Mouse (Mus musculus) urinary bladder, postnatal 25 days (tissue): ENCODE data around the gene 6430548M08Rik.

Experiments used
- DNase-seq: peaks from one replicate; pipeline ENCODE4 v3.0.0; 2022; ENCODE audit warnings: low spot score

6430548M08Rik gene

DNA sequence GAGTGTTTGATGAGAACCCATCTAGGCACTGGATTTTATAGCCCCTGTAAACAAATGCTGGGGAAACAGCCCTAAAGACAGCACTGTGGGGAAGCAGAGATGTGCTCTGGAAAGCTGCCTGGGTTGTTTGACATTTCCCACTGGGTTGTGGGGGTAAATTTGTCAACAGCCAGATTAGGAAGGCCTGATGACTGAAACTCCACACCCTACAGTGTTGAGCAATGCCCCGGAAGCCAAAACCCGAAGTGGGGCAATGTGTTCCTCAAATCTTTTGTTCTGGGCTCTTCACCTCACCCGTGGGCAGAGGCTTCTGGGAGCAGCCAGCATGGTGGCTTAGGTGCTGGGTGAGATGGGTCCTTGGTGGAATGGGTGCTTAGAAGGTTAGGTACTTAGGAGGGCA lies 4.8 kb upstream of the 6430548M08Rik start:
- no peak for DNase-seq

DNA sequence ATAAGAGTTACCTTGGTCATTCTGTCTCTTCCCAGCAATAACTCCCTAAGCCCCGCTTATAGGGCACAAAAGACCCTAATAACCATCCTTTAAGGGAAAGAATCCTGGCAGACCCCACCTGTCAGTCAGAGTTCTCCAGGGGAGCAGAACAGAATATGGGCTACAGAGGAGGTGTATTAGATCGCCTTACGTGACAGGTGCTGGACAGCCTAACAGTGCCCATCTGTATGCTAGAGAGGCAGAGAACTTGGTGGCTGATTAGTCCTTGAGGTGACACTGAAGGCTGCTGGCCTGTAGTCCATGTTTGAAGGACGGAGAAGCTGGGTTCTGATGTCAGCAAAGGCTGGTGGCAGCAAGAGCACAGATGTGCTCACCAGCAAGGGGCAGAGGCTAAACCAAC lies 3.0 kb upstream of the 6430548M08Rik start:
- DNase-seq: no peak

DNA sequence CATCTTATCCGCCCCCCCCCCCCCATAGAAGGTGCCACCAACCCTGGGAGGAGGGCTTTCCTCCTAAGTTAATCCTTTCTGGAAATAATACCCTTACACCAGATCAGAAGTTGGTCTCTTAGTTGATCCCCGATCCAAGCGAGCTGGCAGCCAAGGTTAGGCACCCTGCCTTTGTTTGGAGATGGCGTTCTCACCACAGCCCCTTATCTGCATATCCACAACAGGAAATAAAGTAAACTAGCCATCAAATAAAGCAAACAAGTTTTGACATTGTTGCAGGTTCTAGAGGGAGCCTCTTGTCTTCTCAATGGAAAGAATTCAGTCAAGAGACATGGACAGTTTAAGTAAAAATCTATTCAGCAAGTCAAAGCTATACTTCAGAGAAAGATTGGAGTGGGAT lies 2.6 kb upstream of the 6430548M08Rik start:
- DNase-seq: no peak

DNA sequence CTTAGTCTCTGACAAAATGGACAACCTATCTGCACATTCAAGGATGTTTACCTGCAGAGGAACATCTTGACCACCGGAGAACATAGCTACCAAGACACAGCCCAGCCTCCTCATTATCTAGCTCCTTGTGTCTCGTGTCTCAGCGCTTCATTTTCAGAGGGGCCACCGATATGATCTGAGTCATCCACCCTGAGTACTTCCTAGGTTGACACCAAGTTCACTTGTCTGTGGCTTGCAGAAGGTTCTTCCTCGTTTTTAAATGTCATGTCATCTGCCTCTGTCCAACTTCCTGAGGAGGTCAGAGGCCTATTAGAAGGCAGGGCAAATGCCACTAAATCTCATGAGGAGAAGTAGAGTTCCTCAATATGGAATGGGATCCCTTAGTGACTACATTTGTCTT lies 1.4 kb upstream of the 6430548M08Rik start:
- no peak for DNase-seq

DNA sequence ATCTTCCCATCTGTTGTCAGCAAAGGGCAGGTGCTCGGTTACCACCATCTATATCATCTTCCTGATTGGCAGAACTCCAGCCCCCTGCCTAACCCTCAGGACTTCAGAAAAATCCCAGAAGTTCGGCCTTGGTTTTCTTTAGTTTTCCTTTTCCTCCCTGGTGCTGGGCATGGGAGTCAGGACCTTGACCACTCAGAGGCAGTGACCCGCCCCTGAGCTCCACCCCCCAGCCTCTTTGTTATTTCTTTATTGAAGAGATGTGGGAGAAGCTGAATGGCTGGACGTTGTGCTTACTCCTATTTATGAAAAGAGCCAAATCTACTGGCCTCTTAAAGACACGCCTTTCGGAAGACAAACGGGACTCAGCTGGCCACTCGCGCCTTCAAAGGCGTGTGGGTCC lies 646 bp upstream of the 6430548M08Rik start:
- DNase-seq: no peak

DNA sequence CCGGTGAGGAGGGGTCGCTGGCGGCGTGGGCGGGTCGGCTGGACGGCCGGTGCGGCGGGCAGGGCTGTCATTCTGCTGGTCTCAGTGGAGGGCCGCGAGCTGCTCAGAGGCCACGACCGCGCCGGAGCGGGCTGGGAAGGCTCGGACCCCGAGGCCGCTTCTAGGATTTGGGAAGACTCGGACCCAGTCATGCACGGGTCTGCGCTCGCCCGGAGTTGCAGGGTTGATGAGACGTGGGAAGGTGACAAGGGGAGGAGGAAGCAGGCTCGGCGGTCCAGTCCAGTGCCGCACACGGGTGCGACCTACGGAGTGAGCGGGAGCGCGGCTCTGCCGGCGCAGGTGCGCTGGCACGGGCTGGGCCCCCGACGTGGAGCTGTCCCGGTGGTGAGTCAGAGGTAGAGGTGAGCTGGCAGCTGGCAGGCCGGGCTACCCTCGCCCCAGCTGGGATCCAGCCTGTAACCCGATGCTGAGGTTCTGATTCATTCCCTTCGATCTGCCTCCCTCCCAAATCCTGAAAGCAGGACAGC lies 426 bp downstream of the 6430548M08Rik start:
- DNase-seq: peak; percentile 29

DNA sequence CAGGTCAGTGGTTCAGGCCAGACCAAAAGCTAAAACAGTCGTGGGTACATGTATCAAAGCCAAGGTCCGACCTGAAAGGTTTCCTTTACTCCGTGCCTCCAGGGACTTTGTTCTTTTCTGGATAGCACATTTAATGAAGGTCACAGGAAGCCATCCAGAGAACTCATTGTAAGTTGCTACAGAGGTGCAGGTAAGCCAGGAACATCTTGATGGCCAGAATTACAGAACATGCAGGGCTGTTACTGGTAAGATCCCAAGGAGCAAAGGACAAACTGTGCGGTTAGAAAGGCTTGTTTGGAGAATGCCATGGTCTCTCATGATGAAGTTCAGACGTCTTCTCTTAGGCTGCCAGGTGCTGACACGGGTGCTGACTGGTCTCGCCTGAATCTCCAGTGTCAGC lies 2.6 kb downstream of the 6430548M08Rik start:
- DNase-seq: no peak

DNA sequence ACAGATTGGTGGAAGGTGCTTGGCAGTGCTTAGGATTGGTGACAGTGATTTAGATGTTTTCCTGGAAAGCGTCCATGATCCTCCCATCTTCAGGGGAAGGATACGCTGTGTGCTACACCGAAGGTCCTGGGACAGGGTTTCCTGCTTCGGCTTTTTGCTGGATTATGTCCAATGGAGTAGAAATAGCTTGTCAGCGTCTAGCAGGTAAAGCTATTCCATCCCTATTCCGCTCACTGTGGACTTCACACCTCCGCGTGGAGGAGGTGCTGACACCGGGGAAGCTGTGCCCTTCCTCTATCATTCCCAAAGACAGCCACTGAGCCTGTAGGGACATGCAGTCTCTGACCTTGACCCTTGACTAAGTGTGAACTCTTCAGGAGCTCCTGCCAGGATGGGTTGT lies 4.2 kb downstream of the 6430548M08Rik start:
- no peak for DNase-seq

DNA sequence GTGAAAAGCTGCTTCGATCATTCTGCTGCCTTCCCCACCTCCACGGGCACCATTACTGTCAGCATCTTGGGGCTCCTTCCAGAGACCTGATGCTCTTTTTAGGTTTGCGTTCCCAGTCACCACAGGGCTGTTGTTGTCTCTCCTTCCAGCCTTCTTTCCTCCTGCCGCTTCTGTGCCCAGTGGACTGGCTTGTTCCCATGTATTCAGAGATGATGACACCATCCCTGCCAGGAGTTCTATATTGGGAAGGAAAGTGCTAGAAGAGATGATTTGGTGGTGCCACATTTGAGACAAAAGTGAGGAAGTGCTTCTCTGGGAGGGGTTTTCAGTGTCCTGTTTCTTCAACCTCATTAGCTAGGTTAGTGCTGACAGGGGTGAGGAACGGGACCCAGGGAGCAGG lies 4.9 kb downstream of the 6430548M08Rik start:
- no peak for DNase-seq

DNA sequence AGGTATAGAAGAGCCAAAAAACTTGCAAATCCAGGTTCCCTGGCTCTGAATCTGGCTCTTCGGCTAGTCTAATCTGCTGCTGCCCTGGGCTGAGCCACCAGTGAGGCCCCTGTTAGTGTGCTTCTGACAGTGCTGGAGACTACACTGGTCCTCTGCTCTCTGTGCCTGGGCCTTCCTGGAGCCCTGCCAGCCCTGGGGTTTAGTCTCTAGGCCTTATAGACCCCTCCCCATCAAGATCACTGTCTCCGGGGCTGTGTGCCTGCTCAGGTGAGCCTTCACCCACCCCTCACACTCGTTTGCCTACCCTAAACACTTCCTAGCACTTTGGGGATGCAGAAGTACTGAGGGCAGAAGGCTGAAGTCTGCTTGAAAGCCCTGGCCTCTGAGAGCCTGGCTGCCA lies 5.5 kb downstream of the 6430548M08Rik start:
- DNase-seq: no peak

DNA sequence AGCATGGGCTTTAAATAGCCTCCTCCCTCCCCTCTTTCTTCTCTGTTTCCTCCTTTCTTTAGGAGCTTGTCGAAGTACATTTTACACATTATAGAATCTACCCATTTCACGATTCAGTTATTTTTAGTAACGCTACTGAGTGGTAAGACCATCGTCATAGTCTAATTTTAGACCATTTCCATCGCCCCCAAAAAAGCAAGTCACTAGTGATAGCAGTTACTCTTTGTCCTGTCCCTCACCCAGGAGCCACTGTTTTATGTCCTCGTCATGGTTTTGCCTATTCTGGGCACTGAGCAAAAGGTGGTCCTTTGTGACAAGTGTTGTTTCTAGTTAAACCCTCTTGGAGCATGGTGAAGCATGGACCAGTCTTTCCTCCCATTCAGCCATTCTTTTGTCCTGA lies 6.0 kb downstream of the 6430548M08Rik start:
- no peak for DNase-seq

DNA sequence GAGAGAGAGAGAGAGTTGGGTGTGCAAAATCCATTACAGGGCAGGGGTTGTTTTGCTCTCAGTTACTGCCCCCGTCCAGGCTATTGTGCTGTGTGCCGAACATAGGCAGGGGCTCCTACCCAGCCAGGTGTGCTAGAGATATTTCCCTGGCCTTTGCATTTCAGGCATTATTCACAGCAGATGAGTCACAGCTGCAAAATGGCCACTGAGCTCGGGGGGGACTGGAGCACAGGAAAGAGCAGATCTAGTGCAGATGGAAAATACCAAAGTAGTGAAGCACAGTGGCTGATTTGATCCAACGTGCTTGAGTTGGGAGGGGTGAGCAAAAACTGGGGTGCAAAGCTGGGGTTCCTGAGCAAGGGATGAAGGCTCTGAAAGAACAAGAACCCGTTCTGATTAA lies 7.0 kb downstream of the 6430548M08Rik start:
- no peak for DNase-seq

DNA sequence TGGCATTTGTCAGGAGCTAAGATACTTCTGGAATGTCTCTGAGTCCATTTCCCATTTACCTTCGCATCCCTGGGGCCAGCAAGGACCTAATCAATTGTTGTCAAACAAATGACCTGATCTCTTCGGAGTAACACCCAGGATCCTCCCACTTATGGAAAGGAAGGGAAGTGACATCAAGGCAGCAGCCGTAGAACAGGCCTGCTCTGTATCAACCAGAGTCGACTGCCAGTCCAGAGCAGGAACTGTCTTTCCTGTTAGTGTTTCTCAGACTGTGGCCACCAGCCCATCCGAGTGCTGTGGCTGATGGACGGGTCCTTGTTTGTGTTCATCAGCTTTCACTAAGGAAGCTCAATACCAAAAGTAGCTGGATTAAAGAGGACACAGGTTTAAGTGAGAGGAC lies 10.3 kb downstream of the 6430548M08Rik start:
- no peak for DNase-seq

DNA sequence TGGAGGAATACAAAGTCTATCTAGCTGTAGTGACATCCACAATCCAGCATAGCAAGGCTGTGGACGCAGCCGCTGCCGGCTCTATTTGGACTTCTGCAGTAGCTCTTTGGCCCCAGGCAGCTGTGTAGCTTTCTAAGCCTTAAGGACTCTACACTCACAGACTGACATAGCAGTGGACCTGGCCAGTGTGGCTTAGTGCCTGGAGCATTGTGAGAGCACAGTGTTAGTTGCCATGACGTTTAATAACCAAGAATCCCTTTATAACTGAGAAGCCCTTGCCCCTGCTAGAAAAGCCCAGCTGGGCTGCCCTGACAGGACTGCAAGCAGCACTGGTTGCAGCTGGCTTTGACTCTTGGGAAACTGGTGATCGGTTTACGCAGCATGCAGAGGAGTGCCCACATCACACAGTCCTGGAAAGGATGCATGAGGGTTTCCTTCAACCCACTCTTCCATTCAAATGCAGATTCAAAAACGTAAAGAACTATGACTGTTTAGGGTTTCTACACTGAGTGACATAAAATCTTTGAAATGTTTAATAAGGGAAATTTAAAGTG lies 11.0 kb downstream of the 6430548M08Rik start:
- no peak for DNase-seq

DNA sequence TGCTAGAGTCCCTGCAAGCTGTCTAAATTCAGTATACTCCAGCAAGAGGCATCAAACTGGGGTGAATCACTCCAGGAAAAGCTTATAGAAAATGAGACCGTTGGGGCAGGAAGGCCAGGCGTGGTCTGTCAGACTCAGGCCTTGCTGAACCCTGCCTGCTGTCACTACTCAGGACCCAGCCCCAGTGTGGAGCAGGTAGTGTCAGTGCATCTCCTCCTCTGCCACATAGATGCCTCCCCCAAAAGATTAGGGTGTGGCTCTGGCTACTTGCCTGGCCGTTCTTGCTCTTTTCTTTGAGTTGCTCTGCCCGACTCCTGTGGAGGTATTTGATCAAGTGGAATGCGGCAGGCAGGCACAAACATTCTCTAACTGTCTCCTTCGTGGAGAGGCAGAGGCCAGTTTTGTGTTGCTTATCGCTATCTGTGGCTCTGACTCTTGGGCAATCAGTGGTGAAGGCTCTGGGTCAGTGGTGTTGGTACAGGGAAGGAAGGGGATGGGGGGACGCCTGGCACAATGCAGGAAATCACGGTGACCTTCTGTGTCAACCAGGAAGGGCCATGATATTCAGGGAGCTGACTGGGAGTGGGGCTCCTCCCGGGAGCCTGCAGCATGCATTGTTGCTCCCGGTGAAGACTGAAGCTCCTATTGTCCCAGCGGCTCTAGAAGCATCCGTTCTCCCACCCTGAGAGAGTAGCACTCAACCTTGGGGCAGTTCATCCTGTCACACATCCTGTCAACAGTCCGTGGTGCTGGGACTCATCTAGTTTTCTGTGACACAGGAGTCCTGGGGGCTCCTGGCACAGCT lies 12.6 kb downstream of the 6430548M08Rik start:
- no peak for DNase-seq

DNA sequence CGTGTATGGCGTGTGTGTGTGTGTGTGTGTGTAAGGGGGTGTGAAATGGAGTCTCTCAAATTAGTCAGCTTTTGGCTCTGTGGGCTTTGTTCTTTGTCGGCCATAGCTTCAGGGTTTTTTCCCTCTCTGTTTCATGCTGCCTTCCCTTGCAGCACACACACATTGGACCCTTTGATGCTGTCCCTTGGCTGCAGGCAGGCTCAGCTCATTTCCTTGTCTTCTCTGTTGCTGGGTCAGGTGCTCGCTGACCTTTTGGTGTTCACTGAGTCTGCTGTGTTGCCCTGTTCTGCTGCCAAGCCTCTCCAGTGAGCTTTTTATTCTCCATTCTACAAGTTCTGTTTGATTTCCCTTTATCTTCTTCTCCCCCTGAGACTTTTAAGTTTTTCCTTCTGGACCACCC lies 15.6 kb downstream of the 6430548M08Rik start:
- DNase-seq: no peak

DNA sequence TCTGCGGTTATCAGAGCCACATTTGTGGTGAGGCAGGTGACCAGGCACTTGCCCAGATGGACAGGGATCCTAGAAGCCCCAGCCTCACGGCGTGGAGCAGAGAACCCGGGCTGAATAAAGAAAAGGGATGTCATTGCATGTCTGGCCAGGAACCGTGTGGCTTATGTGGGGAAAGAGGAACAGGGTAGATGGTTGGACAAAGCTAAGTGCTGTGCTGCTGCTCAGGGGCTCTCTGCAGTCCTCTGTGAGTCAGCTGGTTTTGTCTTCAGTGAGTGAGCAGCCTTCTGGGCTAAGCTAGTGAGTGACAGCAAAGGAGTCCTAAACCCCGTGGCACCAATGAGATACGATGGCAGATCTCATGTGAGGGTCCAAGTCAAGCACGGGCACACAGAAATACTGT lies 17.2 kb downstream of the 6430548M08Rik start:
- DNase-seq: no peak

DNA sequence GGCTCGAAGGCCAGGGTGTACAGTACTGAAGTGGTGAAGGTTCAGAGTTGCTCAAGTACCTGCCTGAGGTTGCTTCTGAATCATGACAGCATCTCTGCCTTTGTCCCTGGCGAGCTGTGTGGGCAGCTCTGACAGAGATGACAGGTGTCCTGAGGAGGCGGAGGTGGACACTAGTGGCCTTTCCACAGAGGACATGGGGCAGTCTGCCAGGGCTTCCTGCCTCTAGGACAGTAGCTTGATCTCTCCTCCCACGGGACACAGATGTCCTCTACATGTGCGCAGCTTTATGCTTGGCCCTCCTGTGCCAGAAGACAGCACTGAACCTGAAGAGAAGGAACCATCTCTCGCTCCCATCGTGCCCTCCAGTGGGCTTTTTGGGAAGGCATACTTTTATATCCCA lies 19.2 kb downstream of the 6430548M08Rik start:
- DNase-seq: no peak

DNA sequence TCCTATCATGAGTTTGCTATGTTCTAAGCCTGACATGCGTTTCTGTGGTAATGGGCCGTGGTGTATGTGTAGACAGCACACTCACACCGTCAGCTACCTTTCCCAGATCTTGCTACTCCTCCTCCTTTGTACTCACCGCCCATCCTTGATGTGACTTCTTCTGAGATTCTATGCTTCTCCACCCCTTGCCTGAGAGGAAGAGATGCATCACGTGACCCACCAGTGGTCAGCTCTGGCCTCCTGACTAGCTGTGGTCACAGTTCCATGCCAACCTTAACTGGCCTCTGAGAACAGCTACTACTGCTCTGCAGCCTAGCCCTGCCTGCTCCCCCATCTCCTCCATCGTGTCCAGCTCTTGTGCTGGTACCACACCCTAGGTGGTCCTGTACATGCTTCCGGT lies 21.7 kb downstream of the 6430548M08Rik start:
- no peak for DNase-seq

DNA sequence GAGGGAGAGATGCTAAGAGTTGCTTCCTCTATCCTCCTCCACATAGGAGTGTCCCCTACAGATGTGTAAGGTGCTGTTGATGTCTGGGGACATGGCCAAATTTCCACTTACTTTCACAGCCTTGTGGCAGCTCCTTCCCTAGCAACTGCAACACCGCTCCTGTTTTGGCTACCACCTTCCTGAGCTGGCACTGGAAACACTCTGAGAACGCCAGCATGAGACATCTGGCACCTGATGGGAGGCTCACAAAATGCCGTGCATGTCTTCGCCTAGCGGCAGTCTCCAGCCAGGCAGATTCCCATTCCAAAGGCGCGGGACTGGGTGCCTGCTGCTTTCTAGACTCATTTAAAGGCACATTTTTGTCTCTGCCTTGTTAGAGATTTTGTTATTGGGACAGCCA lies 22.7 kb downstream of the 6430548M08Rik start:
- no peak for DNase-seq

DNA sequence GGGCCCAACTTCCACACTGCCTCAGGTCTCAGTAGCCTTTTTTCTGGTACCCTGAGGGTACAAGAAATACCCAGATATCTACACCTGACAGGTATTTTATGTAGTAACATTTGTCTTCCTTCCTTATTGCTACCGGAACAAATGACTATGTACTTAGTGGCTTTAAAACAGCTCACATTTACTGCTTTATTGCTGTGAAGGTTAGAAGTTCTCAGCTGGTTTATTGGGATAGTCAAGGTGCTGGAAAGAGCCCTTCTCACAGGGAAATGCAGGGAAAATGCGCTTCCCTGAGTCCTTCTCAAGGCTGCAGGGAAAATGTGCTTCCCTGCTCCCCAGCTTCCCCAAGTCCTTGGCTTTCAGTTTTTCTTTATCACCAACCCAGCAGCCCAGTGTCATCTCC lies 25.0 kb downstream of the 6430548M08Rik start:
- DNase-seq: no peak

DNA sequence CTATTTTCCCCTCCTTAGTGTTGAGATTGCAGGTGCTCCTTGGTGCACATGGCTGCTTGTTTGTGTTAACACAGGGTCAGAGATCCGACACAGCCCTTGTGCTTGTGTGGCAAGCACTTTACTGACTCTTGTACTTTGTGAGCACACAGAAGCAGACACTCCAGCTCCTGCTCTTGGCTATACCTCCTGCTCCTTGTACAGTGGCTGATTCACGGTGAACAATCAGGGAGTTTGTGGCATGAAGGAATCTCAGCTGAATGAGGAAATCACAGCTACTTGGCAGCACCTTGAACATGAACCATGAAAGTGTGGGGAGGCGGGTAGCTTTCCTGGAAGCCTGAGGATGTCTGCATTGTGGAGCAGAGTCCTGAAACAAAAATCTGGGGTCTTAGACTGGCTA lies 26.8 kb downstream of the 6430548M08Rik start:
- DNase-seq: no peak

DNA sequence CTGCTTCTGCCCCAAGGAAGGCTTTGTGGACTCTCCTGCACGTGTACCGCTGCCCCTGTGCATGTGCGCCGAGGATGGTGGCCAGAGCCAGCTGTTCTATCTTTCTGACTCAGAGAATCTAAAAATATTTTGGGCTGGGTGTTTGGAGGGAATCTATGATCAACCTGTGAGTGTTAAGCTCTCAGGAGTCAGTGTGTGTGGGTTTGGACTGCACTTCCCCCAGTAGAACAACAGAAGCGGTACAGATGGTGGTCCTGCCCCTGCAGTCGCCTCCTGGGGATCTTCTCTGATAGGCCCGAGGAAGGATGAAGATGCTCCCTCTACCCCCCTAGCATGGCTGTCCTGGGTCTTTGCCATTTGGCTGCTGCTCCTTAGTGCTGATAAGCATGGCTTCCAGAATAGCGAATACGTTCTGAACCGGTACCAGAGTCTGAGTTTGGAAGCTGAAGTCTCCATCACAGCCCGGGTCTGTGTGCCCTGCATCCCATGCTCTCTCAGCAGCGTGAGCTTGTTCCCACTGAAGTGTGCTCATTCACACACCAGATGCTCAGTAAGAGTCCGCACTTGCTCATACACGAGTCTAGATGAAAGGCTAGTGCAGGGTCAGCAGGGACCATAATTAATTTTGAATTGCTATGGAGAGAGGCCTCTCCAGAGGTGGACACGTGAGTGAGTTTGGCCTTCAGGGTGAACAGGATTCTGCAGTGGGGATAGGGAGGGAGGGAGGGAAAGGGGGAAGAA lies 30.1 kb downstream of the 6430548M08Rik start:
- no peak for DNase-seq
